Mouse (Mus musculus) hindbrain, embryonic 10.5 days (tissue): ENCODE measurements around the gene Otud1. TPM values are rescaled to one million over a fixed set of nuclear protein-coding genes. Genes with fewer than 3 reads are reported as not detected.

ENCODE experiments used
- DNase-seq: peaks from one replicate; pipeline ENCODE4 v3.0.0-alpha.2; 2017; ENCODE audit warnings: low spot score
- H3K27ac ChIP-seq: fragments of 300-500 bp; sonication (generic); 2 replicates; pipeline ENCODE4 v1.5.1; 2016; ENCODE audit warnings: mild to moderate bottlenecking, moderate library complexity
- H3K27me3 ChIP-seq: fragments of 300-500 bp; sonication (generic); 2 replicates; pipeline ENCODE4 v1.6.1; 2016; ENCODE audit warnings: mild to moderate bottlenecking; ENCODE audit not compliant: poor library complexity, insufficient read depth, severe bottlenecking
- H3K36me3 ChIP-seq: fragments of 300-500 bp; sonication (generic); 2 replicates; pipeline ENCODE4 v1.6.1; 2016; ENCODE audit warnings: mild to moderate bottlenecking, moderate library complexity
- H3K4me1 ChIP-seq: fragments of 300-500 bp; sonication (generic); replicated peaks from 2 replicates; pipeline ENCODE4 v1.6.1; 2016; ENCODE audit warnings: mild to moderate bottlenecking
- H3K4me3 ChIP-seq: fragments of 300-500 bp; sonication (generic); 2 replicates; pipeline ENCODE4 v1.5.1; 2016; ENCODE audit warnings: mild to moderate bottlenecking, moderate library complexity
- H3K9me3 ChIP-seq: fragments of 300-500 bp; sonication (generic); 2 replicates; pipeline ENCODE4 v1.6.1; 2016; ENCODE audit warnings: mild to moderate bottlenecking, moderate library complexity
- WGBS: fragments of 180-500 bp; shearing (Covaris S2); methylation state at CpG from one replicate; pipeline ENCODE4 v1.1.7; 2016; 5-methylcytosine and 5-hydroxymethylcytosine counted together
- polyA plus RNA-seq: library from polyadenylated mRNA; unstranded; fragments of >200 nt; fragmentation: Nextera tagmentation; extraction: Ambion mirVana; gene quantifications from 2 replicates; pipeline ENCODE4 v1.2.1, GENCODE M21; 2016

Gene Otud1
- polyA plus RNA-seq, 1 experiment from 2014 or later, result 0.90 TPM

- H3K27ac ChIP-seq, result no peak overlapping the region
- no peak overlapping the region for H3K4me3 ChIP-seq
- WGBS, result 83% methylated on average over 4 of the region's 4 CpGs
- no peaks in the 10 kb centered on the region for H3K27me3 ChIP-seq
- no peak for DNase-seq
- H3K36me3 ChIP-seq, result no peaks in the 10 kb centered on the region
- H3K4me1 ChIP-seq, result no peaks in the 10 kb centered on the region
- H3K9me3 ChIP-seq, result no peaks in the 10 kb centered on the region
Observed at GRCm38 (mm10) chr2:19699573-19700295, 42.2 kb downstream of the Otud1 start.

GRCm38 (mm10) chr2:19701386-19701785 is 43.8 kb downstream of the Otud1 start:
- WGBS, result 92% methylated on average over 3 of the region's 3 CpGs

GRCm38 (mm10) chr2:19703020-19703613 is 45.6 kb downstream of the Otud1 start:
- Histone ChIP-seq H3K4me1 (no peaks in the 10 kb centered on the region), H3K27me3 (no peaks in the 10 kb centered on the region), H3K9me3 (no peaks in the 10 kb centered on the region), H3K27ac (no peak overlapping the region), H3K36me3 (no peaks in the 10 kb centered on the region), H3K4me3 (no peak overlapping the region)
- no peak for DNase-seq

More at GRCm38 (mm10) chr2:19701386-19701785, 43.8 kb downstream of the Otud1 start:
- no peaks in the 10 kb centered on the region for H3K36me3 ChIP-seq
- no peaks in the 10 kb centered on the region for H3K9me3 ChIP-seq
- no peak overlapping the region for H3K27ac ChIP-seq
- no peak for DNase-seq
- no peaks in the 10 kb centered on the region for H3K4me1 ChIP-seq
- no peaks in the 10 kb centered on the region for H3K27me3 ChIP-seq
- no peak overlapping the region for H3K4me3 ChIP-seq

- no peak overlapping the region for H3K27ac ChIP-seq
- no peaks in the 10 kb centered on the region for H3K36me3 ChIP-seq
- no peaks in the 10 kb centered on the region for H3K27me3 ChIP-seq
- no peak overlapping the region for H3K4me3 ChIP-seq
- no peaks in the 10 kb centered on the region for H3K4me1 ChIP-seq
- no peaks in the 10 kb centered on the region for H3K9me3 ChIP-seq
- WGBS, result 79% methylated on average over 4 of the region's 4 CpGs
- no peak for DNase-seq
Observed at GRCm38 (mm10) chr2:19703670-19704069, 46.1 kb downstream of the Otud1 start.

GRCm38 (mm10) chr2:19704272-19704671 is 46.7 kb downstream of the Otud1 start:
- Histone ChIP-seq H3K4me3 (no peak overlapping the region), H3K4me1 (no peaks in the 10 kb centered on the region), H3K27ac (no peak overlapping the region), H3K9me3 (no peaks in the 10 kb centered on the region), H3K27me3 (no peaks in the 10 kb centered on the region), H3K36me3 (no peaks in the 10 kb centered on the region)
- no peak for DNase-seq

- H3K9me3 ChIP-seq, result no peaks in the 10 kb centered on the region
- DNase-seq, result no peak
- H3K36me3 ChIP-seq, result no peaks in the 10 kb centered on the region
- 86% methylated on average over 4 of the region's 4 CpGs for WGBS
- no peak overlapping the region for H3K27ac ChIP-seq
- H3K27me3 ChIP-seq, result no peaks in the 10 kb centered on the region
- no peaks in the 10 kb centered on the region for H3K4me1 ChIP-seq
- no peak overlapping the region for H3K4me3 ChIP-seq
Observed at GRCm38 (mm10) chr2:19706886-19707285, 49.3 kb downstream of the Otud1 start.

Other genes starting within 250 kb of the Otud1 start
- 6.1 and 16.5 TPM in 2 replicates for gene Ptf1a, start 212.1 kb upstream of the Otud1 start, polyA plus RNA-seq
- gene 4921504E06Rik, start 103.8 kb upstream of the Otud1 start, polyA plus RNA-seq, result not detected in 2 replicates